Mouse (Mus musculus) small intestine, adult 2 months (tissue): ENCODE results near the gene Prpf18.

Experiments used
- CTCF ChIP-seq: fragments of 200-500 bp; IDR thresholded peaks from 2 replicates; pipeline ENCODE4 v1.5.1; 2012; ENCODE audit warnings: low read depth, mild to moderate bottlenecking, control low read depth, inconsistent platforms, low read length, moderate library complexity, mixed read lengths; ENCODE audit not compliant: insufficient replicate concordance, insufficient read length; ENCODE audit errors: extremely low read depth
- POLR2A ChIP-seq: fragments of 200-500 bp; IDR thresholded peaks from 2 replicates; pipeline ENCODE4 v1.6.1; 2012; ENCODE audit warnings: low read depth, mild to moderate bottlenecking, control low read depth, inconsistent platforms, low read length, moderate library complexity

DNA sequence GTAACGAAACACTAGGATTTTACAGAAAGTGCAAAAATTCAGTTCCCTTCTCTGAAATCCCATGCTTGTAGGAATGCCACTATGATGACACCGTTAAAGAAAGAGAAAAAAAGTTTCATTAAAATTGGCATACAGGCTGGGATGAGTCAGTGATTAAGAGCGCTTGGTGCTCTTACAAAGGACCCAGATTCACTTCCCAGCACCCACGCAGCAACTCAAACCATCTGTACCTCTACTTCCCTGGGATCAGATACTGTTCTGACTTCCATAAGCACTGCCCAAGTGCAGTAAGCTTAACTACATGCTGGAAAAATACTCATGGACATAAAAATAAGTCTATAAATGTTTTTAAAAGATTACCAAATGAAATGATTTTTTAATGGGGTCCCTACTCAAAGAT lies 34.9 kb downstream of the Prpf18 start:
- TF ChIP-seq CTCF (no peak), POLR2A (no peak)
